Mouse (Mus musculus) liver, embryonic 14.5 days (tissue): ENCODE results near the gene Cttnbp2. TPM values are rescaled to one million over a fixed set of nuclear protein-coding genes. Genes with fewer than 3 reads are reported as not detected.

Source experiments
- ATAC-seq: fragments of 200-750 bp; cut with Nextera tagmentation; 2 replicates; pipeline ENCODE4 v1.8.0; 2017; ENCODE audit warnings: moderate number of reproducible peaks, mild to moderate bottlenecking, moderate library complexity; ENCODE audit not compliant: insufficient read depth
- DNase-seq, 3 experiments: peaks; one replicate each; pipeline ENCODE4 v3.0.0-alpha.2; 2012 to 2013; ENCODE audit warnings: low read depth in 3 of 3, low spot score in 3 of 3
- H3K27ac ChIP-seq: fragments of 300-500 bp; sonication (generic); 2 replicates; pipeline ENCODE4 v1.5.1; 2014; ENCODE audit warnings: moderate library complexity, mild to moderate bottlenecking, control low read depth, inconsistent platforms
- H3K27me3 ChIP-seq: fragments of 300-500 bp; sonication (generic); 2 replicates; pipeline ENCODE4 v1.6.1; 2014; ENCODE audit warnings: mild to moderate bottlenecking, low read length, moderate library complexity; ENCODE audit not compliant: control insufficient read depth, insufficient read depth
- H3K36me3 ChIP-seq: fragments of 300-500 bp; sonication (generic); replicated peaks from 2 replicates; pipeline ENCODE4 v1.6.1; 2014; ENCODE audit warnings: low read depth; ENCODE audit not compliant: control insufficient read depth, insufficient read depth
- H3K4me1 ChIP-seq, 2 experiments: fragments of 200-500 bp in 1 of 2; fragments of 300-500 bp in 1 of 2; sonication (generic) in 1 of 2; replicated peaks; 2 replicates each; pipeline ENCODE4 v1.6.1; 2012 to 2014; ENCODE audit warnings: antibody characterized with exemption in 1 of 2, inconsistent platforms in 1 of 2, low read length in 1 of 2; ENCODE audit not compliant: control insufficient read depth in 2 of 2, insufficient read depth in 2 of 2
- H3K4me2 ChIP-seq: fragments of 300-500 bp; sonication (generic); 2 replicates; pipeline ENCODE4 v1.6.1; 2014; ENCODE audit warnings: low read depth, mild to moderate bottlenecking, control low read depth, moderate library complexity
- H3K4me3 ChIP-seq, 2 experiments: fragments of 200-500 bp in 1 of 2; fragments of 300-500 bp in 1 of 2; sonication (generic) in 1 of 2; 2 replicates each; pipeline ENCODE4 v1.5.1; 2012 to 2014; ENCODE audit warnings: low read depth in 2 of 2, low read length in 2 of 2, mild to moderate bottlenecking in 2 of 2, control low read depth in 1 of 2, inconsistent platforms in 1 of 2, moderate library complexity in 1 of 2; ENCODE audit not compliant: insufficient read depth in 1 of 2
- H3K9ac ChIP-seq: fragments of 300-500 bp; sonication (generic); replicated peaks from 2 replicates; pipeline ENCODE4 v1.6.1; 2014; ENCODE audit warnings: mild to moderate bottlenecking, control low read depth, moderate library complexity
- H3K9me3 ChIP-seq: fragments of 300-500 bp; sonication (generic); 2 replicates; pipeline ENCODE4 v1.6.1; 2016; ENCODE audit warnings: low read length, mixed read lengths; ENCODE audit not compliant: control insufficient read depth
- CTCF ChIP-seq: IDR thresholded peaks from 2 replicates; pipeline ENCODE4 v1.5.1; 2016; ENCODE audit warnings: antibody characterized with exemption, low read depth, control low read depth
- EP300 ChIP-seq: IDR thresholded peaks from 2 replicates; pipeline ENCODE4 v1.6.1; 2016; ENCODE audit warnings: antibody characterized with exemption, low read depth
- WGBS: fragments of 180-500 bp; shearing (Covaris S2); extraction: QIAGEN DNeasy Blood & Tissue Kit; methylation state at CpG from one replicate; pipeline ENCODE4 v1.1.7; 2014; ENCODE audit not compliant: insufficient replicate concordance; 5-methylcytosine and 5-hydroxymethylcytosine counted together
- polyA plus RNA-seq, 2 experiments: library from polyadenylated mRNA; depleted of rRNA in 1 of 2; stranded (reverse) in 1 of 2; unstranded in 1 of 2; fragments of >200 nt; fragmentation: Nextera tagmentation in 1 of 2; extraction: Ambion mirVana in 1 of 2; gene quantifications; 2 replicates each; pipeline versions ENCODE4 v1.2.1 to v1.2.3; 2012 to 2014

Gene Cttnbp2
- polyA plus RNA-seq, 2 experiments = 0.30 to 1.6 TPM

DNA sequence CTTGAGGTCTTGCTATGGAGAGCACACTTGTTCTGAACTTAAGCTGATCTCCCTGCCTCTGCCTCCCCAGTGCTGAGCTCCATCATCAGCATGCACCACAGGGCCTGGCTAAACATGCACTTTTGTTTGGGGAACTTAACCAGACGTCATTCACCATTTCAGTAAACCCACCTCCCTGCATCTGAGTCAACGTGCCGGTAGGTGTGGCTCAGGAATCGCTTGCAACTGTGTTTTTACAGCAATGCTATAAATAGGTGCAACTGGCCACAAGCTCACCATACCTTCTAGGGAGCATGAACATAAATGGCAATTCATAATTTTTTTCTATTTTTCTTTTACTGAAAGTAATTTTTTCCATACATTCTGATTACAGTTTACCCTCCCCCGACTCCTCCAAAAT, 14.8 kb downstream of the Cttnbp2 start:
- Histone ChIP-seq H3K9me3 (no peaks in the 10 kb centered on the region), H3K9ac (no peak overlapping the region), H3K4me3 (no peak overlapping the region), H3K4me1 (no peaks in the 10 kb centered on the region), H3K36me3 (no peaks in the 10 kb centered on the region), H3K27ac (no peak overlapping the region), H3K4me2 (no peak overlapping the region), H3K27me3 (no peaks in the 10 kb centered on the region)
- no peak for TF ChIP-seq EP300
- no peak for TF ChIP-seq CTCF
- ATAC-seq (no peak), DNase-seq (no peak)
- 44% methylated on average over 5 of the region's 5 CpGs for WGBS

DNA sequence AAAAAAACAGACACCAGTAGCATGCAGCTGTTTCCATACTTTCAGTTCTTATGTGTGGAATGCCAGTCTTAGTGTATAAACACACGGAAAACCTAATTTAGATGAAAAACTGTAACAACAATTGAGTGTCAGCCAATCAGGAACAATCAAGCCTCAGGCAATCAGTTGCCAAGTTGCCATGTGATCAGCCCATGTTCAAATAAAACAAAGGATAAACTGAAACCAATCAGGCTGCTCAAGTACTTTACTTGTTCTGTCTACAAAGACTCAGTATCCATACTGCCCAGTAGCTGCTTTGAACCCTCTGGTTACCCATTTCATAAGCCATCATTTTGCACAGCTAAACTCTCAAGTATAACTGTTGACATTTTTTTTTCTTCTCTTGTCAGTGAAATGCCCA, 21.7 kb downstream of the Cttnbp2 start:
- WGBS = 64% methylated on average over 1 of the region's 1 CpGs
- Histone ChIP-seq H3K4me1 (no peaks in the 10 kb centered on the region), H3K9me3 (no peaks in the 10 kb centered on the region), H3K9ac (no peak overlapping the region), H3K36me3 (no peaks in the 10 kb centered on the region), H3K27me3 (no peaks in the 10 kb centered on the region), H3K4me2 (no peak overlapping the region), H3K4me3 (no peak overlapping the region), H3K27ac (no peak overlapping the region)
- TF ChIP-seq EP300 (no peak), CTCF (no peak)
- DNase-seq (no peak), ATAC-seq (no peak)

DNA sequence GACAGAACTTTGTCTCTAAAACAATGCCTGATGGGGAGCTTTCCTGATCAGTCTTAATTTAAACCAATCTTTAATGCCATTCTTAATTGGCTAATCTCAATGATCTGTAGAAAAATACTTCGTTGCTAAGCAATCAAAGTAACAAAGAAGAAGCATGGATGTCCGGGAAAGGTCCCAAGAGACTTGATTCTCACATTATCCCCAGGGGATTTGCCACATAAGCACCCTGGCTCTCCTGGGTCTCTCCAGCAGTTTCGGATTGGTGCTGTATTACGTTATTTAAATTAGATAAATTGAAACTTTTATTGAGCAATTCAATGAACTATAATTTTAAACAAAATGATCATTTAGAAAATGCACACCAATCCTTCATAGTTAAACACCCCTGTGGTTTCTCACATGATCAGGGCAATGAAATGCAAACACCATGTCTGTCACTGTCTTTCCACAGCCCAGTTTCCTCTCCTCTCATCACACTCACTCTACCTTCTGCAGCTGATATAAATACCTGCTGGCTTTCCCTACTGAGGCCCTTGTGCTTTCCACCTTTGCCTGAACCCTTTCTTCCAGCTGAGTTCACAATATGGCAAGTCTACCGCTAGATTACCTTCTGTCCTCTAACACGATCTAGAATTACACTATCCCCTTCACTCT, 22.3 kb downstream of the Cttnbp2 start:
- Histone ChIP-seq H3K27ac (no peak overlapping the region), H3K4me3 (no peak overlapping the region), H3K9me3 (no peaks in the 10 kb centered on the region), H3K4me2 (no peak overlapping the region), H3K9ac (no peak overlapping the region), H3K4me1 (no peaks in the 10 kb centered on the region), H3K36me3 (no peaks in the 10 kb centered on the region), H3K27me3 (no peaks in the 10 kb centered on the region)
- TF ChIP-seq EP300 = no peak
- no peak for TF ChIP-seq CTCF
- DNase-seq (no peak), ATAC-seq (no peak)
- WGBS = 61% methylated on average over 6 of the region's 6 CpGs

DNA sequence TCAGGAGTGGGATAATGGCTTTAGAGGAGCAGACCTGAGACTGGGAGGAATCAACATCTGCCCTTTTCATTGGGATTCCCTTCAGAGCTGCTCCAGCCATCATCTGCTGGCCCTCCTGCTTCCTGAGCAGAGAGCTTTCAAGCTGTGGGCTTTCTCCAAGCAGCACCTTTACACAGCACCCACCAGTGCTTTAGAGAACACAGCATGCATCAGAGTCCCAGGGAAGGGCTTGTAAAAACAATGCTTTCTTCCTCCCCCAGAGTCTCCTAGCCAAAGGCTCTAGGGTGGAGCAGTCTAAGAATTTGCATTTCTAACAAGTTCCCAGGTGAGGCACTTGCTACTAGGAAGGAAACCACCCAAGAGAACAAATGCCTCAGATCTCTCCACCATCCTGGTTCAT, 29.6 kb downstream of the Cttnbp2 start:
- no peak for ATAC-seq
- no peak for DNase-seq
- Histone ChIP-seq H3K27me3 (no peaks in the 10 kb centered on the region), H3K27ac (no peak overlapping the region), H3K4me2 (no peak overlapping the region), H3K4me1 (no peaks in the 10 kb centered on the region), H3K9me3 (no peaks in the 10 kb centered on the region), H3K36me3 (no peaks in the 10 kb centered on the region), H3K4me3 (no peak overlapping the region), H3K9ac (no peak overlapping the region)
- TF ChIP-seq CTCF (no peak), EP300 (no peak)

DNA sequence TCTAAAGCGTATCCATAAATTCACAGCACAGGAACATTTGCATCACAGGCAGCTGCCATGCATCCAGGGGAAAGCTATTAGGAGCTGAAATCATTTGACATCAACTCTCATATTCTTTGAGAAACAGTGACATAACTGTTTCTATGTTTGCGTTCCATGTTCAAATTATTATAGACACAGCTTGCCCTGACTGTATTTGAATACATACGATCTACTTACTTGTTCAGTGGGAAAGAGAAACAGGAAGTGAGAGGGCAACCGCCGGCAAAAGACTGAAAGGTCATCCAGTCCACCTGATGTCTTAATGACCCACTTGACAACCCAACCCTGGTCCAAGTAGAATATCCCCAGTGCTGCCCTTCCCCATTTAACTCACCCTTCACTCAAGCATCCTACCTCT, 30.6 kb downstream of the Cttnbp2 start:
- WGBS = 51% methylated on average over 5 of the region's 5 CpGs
- Histone ChIP-seq H3K9ac (no peak overlapping the region), H3K4me2 (no peak overlapping the region), H3K27ac (no peak overlapping the region), H3K9me3 (no peaks in the 10 kb centered on the region), H3K36me3 (no peaks in the 10 kb centered on the region), H3K4me1 (no peaks in the 10 kb centered on the region), H3K4me3 (no peak overlapping the region), H3K27me3 (no peaks in the 10 kb centered on the region)
- no peak for TF ChIP-seq CTCF
- no peak for TF ChIP-seq EP300
- DNase-seq (no peak), ATAC-seq (no peak)
